Mouse (Mus musculus): Measurements from ENCODE around the gene P2rx5.

DNA sequence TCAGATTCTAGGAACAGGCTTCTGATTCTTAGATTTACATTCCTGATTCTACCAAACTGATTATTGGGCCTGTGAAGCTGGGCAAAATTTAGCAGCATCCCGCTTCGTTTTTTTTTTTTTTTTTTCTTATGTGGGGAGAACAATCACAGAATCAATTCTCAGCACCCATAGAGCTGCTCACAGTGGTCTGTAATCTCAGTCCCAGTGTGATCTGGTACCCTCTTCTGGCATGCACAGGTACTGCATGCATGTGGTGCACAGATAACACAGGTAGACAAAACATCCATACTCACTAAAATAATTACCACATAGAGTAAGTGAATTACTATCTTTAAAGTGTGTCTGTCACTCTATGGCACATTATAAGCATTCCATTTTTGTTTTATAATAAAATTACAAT lies 47.4 kb downstream of the P2rx5 start:
- no peak for TF ChIP-seq SIN3A (IDR thresholded peaks at IDR 0.05; ENCODE audit: low read length)
- peak; percentile 45 to 52 (median 48) for TF ChIP-seq CTCF (IDR thresholded peaks at IDR 0.05 in 2 of 3, conservative IDR thresholded peaks at IDR 0.05 in 1 of 3; ENCODE audit: control insufficient read depth in 1 of 3, insufficient read depth in 1 of 3, low read depth in 2 of 3, low read length in 3 of 3, poor library complexity in 1 of 3, severe bottlenecking in 1 of 3)
- TF ChIP-seq TCF12 (IDR thresholded peaks at IDR 0.05; ENCODE audit: low read depth, low read length), result no peak
- TF ChIP-seq POLR2A (IDR thresholded peaks at IDR 0.05; ENCODE audit: control insufficient read depth in 1 of 2, insufficient read depth in 1 of 2, low read depth in 1 of 2, low read length in 2 of 2, poor library complexity in 1 of 2), result no peak
- TF ChIP-seq MAZ (IDR thresholded peaks at IDR 0.05; ENCODE audit: low read depth, low read length), result no peak
- no peak for TF ChIP-seq MAFK (IDR thresholded peaks at IDR 0.05; ENCODE audit: borderline replicate concordance, low read depth, low read length)
- TF ChIP-seq HCFC1 (IDR thresholded peaks at IDR 0.05; ENCODE audit: low read depth, low read length), result no peak
- no peak for TF ChIP-seq TAL1 (IDR thresholded peaks at IDR 0.05; ENCODE audit: low read length)
- TF ChIP-seq ZNF384 (IDR thresholded peaks at IDR 0.05; ENCODE audit: low read depth, low read length), result no peak
- TF ChIP-seq GATA1 (IDR thresholded peaks at IDR 0.05; ENCODE audit: low read depth, low read length), result peak; percentile 38; the same call in 1 of the 2 replicates
- peak; percentile 39 for TF ChIP-seq RAD21 (IDR thresholded peaks at IDR 0.05; ENCODE audit: low read depth, low read length)
- 0 out of 2 replicates have a peak, but pooled peaks have one; percentile 20 for TF ChIP-seq ZC3H11A (IDR thresholded peaks at IDR 0.05; ENCODE audit: low read depth, low read length)
- no peak for TF ChIP-seq USF1 (IDR thresholded peaks at IDR 0.05; ENCODE audit: low read depth, low read length)
- no peak for TF ChIP-seq EP300 (IDR thresholded peaks at IDR 0.05; ENCODE audit: low read depth in 1 of 2, low read length in 2 of 2)

Measured in MEL (cell line).